Mouse (Mus musculus): Measurements from ENCODE around the gene Fcrla. TPM values are rescaled to one million over a fixed set of nuclear protein-coding genes. Genes with fewer than 3 reads are reported as not detected.

Gene Fcrla
- polyA plus RNA-seq, 1 experiment, result 142 TPM

DNA sequence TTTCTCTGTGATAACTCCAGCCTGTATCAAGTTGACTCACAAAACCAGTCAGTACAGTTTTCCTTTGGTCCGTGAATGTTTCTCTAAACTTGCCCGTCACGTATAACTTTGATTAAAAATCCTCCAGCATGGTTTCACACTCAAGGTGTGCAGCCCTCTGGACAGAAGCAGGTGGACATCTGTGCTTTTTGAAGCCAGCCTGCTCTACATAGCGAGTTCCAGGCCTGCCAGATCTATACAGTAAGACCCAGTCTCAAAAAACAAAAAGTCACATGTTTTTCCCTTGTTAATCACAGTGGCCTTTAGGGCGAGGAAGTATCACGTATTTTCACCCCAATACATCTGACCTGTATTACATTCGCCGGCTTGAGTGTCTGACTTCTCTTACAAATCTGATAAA lies 43.0 kb downstream of the Fcrla start:
- no peaks in the 10 kb centered on the region for H3K27me3 ChIP-seq (ENCODE audit: control insufficient read depth, insufficient read depth, low read length)
- no peak overlapping the region for H3K27ac ChIP-seq (ENCODE audit: insufficient read depth, low read length)
- H3K4me3 ChIP-seq (ENCODE audit: extremely low read depth, insufficient read depth, insufficient read length), result peak overlapping the region; percentile 86
- WGBS, result 30% methylated on average over 8 of the region's 8 CpGs
- peaks cover 2% of the 10 kb centered on the region; the same call in 1 of the 2 replicates for H3K4me1 ChIP-seq (ENCODE audit: control insufficient read depth, insufficient read depth, insufficient read length)
- TF ChIP-seq CTCF (IDR thresholded peaks at IDR 0.05; ENCODE audit: extremely low read depth, insufficient read depth, insufficient read length, insufficient replicate concordance) (no peak), POLR2A (IDR thresholded peaks at IDR 0.05; ENCODE audit: low read depth, low read length) (no peak)
- peaks cover 8% of the 10 kb centered on the region for H3K36me3 ChIP-seq (ENCODE audit: control insufficient read depth, insufficient read depth, low read length)
- no peak for DNase-seq (ENCODE audit: low read depth in 1 of 2, low spot score in 2 of 2)

DNA sequence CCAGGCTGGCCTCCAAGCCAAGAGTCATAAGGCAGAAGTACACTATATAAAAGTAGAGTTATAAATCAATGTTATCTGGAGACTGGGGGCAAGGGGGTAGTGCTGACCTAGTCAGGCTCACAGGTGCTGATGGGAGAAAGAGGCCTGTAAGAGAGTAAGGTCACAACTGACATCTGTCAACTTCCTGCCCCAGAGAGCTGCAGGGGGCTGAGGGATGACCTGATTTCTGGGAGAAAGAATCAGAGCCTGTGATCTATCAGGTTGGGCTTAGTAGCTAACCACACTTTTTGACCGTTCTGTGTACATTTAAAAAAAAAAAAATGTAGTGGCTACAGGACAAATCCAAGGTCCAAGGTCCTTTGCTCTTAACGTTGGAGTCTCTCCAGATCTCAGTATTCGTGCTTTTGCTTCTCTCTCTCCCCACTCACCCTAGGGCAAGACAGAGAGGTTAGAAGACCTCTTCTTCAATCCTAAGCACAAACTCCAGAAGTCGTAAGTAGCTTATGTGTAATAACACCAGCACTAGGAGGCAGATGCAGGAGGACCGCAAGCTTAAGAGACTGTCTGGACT lies 44.4 kb downstream of the Fcrla start:
- Histone ChIP-seq H3K4me3 (ENCODE audit: extremely low read depth, insufficient read depth, insufficient read length) (no peak overlapping the region), H3K4me1 (ENCODE audit: control insufficient read depth, insufficient read depth, insufficient read length) (peaks cover 2% of the 10 kb centered on the region; the same call in 1 of the 2 replicates), H3K27ac (ENCODE audit: insufficient read depth, low read length) (no peak overlapping the region), H3K36me3 (ENCODE audit: control insufficient read depth, insufficient read depth, low read length) (peaks cover 11% of the 10 kb centered on the region), H3K27me3 (ENCODE audit: control insufficient read depth, insufficient read depth, low read length) (no peaks in the 10 kb centered on the region)
- DNase-seq (ENCODE audit: low read depth in 1 of 2, low spot score in 2 of 2), result no peak
- 84% methylated on average over 5 of the region's 5 CpGs for WGBS
- TF ChIP-seq POLR2A (IDR thresholded peaks at IDR 0.05; ENCODE audit: low read depth, low read length) (no peak), CTCF (IDR thresholded peaks at IDR 0.05; ENCODE audit: extremely low read depth, insufficient read depth, insufficient read length, insufficient replicate concordance) (no peak)

- H3K27me3 ChIP-seq (ENCODE audit: control insufficient read depth, insufficient read depth, low read length), result no peaks in the 10 kb centered on the region
- 91% methylated on average over 5 of the region's 5 CpGs for WGBS
- no peak overlapping the region for H3K27ac ChIP-seq (ENCODE audit: insufficient read depth, low read length)
- H3K36me3 ChIP-seq (ENCODE audit: control insufficient read depth, insufficient read depth, low read length), result peaks cover 12% of the 10 kb centered on the region
- TF ChIP-seq CTCF (IDR thresholded peaks at IDR 0.05; ENCODE audit: extremely low read depth, insufficient read depth, insufficient read length, insufficient replicate concordance), result no peak
- no peak for TF ChIP-seq POLR2A (IDR thresholded peaks at IDR 0.05; ENCODE audit: low read depth, low read length)
- no peak overlapping the region for H3K4me3 ChIP-seq (ENCODE audit: extremely low read depth, insufficient read depth, insufficient read length)
- no peak for DNase-seq (ENCODE audit: low read depth in 1 of 2, low spot score in 2 of 2)
- H3K4me1 ChIP-seq (ENCODE audit: control insufficient read depth, insufficient read depth, insufficient read length), result no peaks in the 10 kb centered on the region
Measured at GRCm38 (mm10) chr1:170876906-170877305, 50.5 kb downstream of the Fcrla start.

DNA sequence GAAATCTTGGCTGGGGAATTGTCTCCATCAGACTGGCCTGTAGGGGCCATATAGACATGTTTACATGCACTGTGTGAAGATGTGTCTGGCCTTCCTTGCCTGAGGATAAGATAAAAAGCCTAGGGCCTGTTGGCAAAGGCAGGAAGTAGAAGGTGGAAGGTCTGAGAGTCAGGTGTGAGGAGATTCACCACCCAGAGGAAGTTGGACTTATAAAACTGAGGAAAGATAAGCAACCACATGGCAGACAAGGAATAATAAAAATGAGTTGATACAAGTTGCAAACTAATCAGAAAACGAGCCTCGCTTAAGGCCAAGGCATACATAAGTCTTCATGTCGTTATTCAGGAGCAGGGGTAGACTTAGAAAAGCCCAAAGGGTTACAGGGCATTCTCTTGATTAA lies 51.7 kb downstream of the Fcrla start:
- Histone ChIP-seq H3K4me3 (ENCODE audit: extremely low read depth, insufficient read depth, insufficient read length) (no peak overlapping the region), H3K4me1 (ENCODE audit: control insufficient read depth, insufficient read depth, insufficient read length) (no peaks in the 10 kb centered on the region), H3K36me3 (ENCODE audit: control insufficient read depth, insufficient read depth, low read length) (peaks cover 12% of the 10 kb centered on the region), H3K27ac (ENCODE audit: insufficient read depth, low read length) (no peak overlapping the region), H3K27me3 (ENCODE audit: control insufficient read depth, insufficient read depth, low read length) (no peaks in the 10 kb centered on the region)
- TF ChIP-seq POLR2A (IDR thresholded peaks at IDR 0.05; ENCODE audit: low read depth, low read length), result no peak
- TF ChIP-seq CTCF (IDR thresholded peaks at IDR 0.05; ENCODE audit: extremely low read depth, insufficient read depth, insufficient read length, insufficient replicate concordance), result no peak
- 90% methylated on average over 3 of the region's 3 CpGs for WGBS
- DNase-seq (ENCODE audit: low read depth in 1 of 2, low spot score in 2 of 2), result no peak

DNA sequence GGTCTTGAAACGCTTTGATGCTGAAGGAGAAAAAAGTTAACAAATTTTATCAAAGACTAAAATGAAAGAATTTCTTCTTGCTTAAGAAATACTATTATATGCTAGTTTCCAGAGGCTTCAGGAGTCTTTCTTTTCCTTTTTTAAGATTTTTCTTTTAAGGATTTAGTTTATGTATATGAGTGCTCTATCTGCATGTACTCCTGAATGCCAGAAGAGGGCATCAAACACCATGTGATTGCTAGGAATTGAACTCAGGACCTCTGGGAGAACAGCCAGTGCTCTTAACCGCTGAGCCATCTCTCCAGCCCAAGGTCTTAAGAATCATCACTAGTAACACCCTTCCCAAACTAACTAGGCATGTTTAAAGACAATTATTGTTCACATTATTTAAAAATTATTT lies 55.4 kb downstream of the Fcrla start:
- DNase-seq (ENCODE audit: low read depth in 1 of 2, low spot score in 2 of 2), result no peak
- WGBS, result 89% methylated on average over 2 of the region's 2 CpGs
- Histone ChIP-seq H3K4me1 (ENCODE audit: control insufficient read depth, insufficient read depth, insufficient read length) (no peaks in the 10 kb centered on the region), H3K4me3 (ENCODE audit: extremely low read depth, insufficient read depth, insufficient read length) (no peak overlapping the region), H3K36me3 (ENCODE audit: control insufficient read depth, insufficient read depth, low read length) (peaks cover 1% of the 10 kb centered on the region; the same call in 1 of the 2 replicates), H3K27ac (ENCODE audit: insufficient read depth, low read length) (no peak overlapping the region), H3K27me3 (ENCODE audit: control insufficient read depth, insufficient read depth, low read length) (no peaks in the 10 kb centered on the region)
- TF ChIP-seq CTCF (IDR thresholded peaks at IDR 0.05; ENCODE audit: extremely low read depth, insufficient read depth, insufficient read length, insufficient replicate concordance), result no peak
- TF ChIP-seq POLR2A (IDR thresholded peaks at IDR 0.05; ENCODE audit: low read depth, low read length), result no peak

DNA sequence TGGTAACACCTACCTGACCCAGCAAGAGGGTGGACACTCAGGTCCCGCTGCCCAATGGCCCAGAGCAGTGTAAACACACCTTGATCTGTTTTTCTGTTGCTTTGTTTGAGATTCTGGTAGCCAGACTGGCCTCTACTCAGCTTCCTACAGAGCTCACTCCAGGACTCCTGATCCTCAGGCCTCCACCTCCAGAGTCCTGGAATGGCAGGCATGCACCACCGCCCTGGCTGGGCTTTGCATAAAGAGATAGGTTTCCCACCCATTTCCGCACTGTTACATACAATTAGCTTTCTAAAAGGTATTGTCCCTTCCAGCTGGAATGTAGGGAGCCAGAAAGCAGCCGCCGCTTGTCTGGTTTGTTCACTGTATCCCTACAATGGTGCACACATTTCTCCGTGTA lies 56.0 kb downstream of the Fcrla start:
- TF ChIP-seq POLR2A (IDR thresholded peaks at IDR 0.05; ENCODE audit: low read depth, low read length) (no peak), CTCF (IDR thresholded peaks at IDR 0.05; ENCODE audit: extremely low read depth, insufficient read depth, insufficient read length, insufficient replicate concordance) (no peak)
- WGBS, result 94% methylated on average over 6 of the region's 6 CpGs
- Histone ChIP-seq H3K4me1 (ENCODE audit: control insufficient read depth, insufficient read depth, insufficient read length) (no peaks in the 10 kb centered on the region), H3K4me3 (ENCODE audit: extremely low read depth, insufficient read depth, insufficient read length) (no peak overlapping the region), H3K36me3 (ENCODE audit: control insufficient read depth, insufficient read depth, low read length) (peaks cover 1% of the 10 kb centered on the region; the same call in 1 of the 2 replicates), H3K27ac (ENCODE audit: insufficient read depth, low read length) (no peak overlapping the region), H3K27me3 (ENCODE audit: control insufficient read depth, insufficient read depth, low read length) (no peaks in the 10 kb centered on the region)
- DNase-seq (ENCODE audit: low read depth in 1 of 2, low spot score in 2 of 2), result no peak

DNA sequence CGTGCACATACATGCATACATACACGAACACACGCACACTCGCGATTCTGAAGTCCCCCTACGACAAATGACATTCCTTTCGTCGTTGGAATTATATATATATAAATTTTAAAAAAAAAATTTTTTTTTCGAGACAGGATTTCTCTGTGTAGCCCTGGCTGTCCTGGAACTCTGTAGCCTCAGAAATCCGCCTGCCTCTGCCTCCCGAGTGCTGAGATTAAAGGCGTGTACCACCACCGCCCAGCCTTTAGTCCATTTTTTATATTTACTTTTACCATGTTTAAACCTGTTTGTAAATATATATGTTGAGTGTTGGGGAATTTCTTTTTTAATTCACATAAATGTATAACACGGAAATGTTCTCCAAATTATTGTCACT lies 58.5 kb downstream of the Fcrla start:
- DNase-seq (ENCODE audit: low read depth in 1 of 2, low spot score in 2 of 2), result no peak
- Histone ChIP-seq H3K27me3 (ENCODE audit: control insufficient read depth, insufficient read depth, low read length) (no peaks in the 10 kb centered on the region), H3K27ac (ENCODE audit: insufficient read depth, low read length) (no peak overlapping the region), H3K4me3 (ENCODE audit: extremely low read depth, insufficient read depth, insufficient read length) (peak overlapping the region; percentile 57; the same call in 1 of the 2 replicates), H3K36me3 (ENCODE audit: control insufficient read depth, insufficient read depth, low read length) (no peaks in the 10 kb centered on the region), H3K4me1 (ENCODE audit: control insufficient read depth, insufficient read depth, insufficient read length) (peaks cover 3% of the 10 kb centered on the region; the same call in 1 of the 2 replicates)
- WGBS, result 15% methylated on average over 14 of the region's 14 CpGs
- TF ChIP-seq POLR2A (IDR thresholded peaks at IDR 0.05; ENCODE audit: low read depth, low read length), result no peak
- no peak for TF ChIP-seq CTCF (IDR thresholded peaks at IDR 0.05; ENCODE audit: extremely low read depth, insufficient read depth, insufficient read length, insufficient replicate concordance)
